Comparison of ENCODE assay signal across 20 mouse cellular contexts in the genomic region with DNA sequence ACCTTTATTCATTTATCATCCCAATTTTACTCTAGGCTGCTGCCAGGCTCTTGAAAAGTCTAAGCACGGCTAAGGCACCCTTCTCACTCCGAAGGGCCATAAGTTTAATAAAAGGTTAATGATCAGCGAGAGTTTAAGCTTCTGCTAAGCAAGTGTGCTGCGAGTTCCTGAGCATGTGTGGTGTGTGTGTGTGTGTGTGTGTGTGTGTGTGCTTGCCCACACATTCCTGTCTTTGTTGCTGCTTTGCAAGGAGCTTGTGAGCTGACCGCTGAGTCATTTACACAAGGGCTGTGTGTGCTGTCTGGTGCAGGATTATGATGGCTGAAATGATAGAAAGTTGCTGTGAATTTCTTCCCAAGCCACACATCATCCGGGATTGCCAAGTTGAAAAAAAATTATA.
DNase-seq lines count a peak whose midpoint lies in the region; ATAC-seq and TF ChIP-seq lines count a peak whose summit lies in the region.
"Had no signal": no experiment of that assay in that cellular context is flagged by ENCODE, and none has a peak within 500 bp of the region (broad histone marks: within the 10 kb centered on the region; RNA-seq: fewer than 3 reads in every experiment).

No protein-coding gene starts in this region.

- no peak for ATAC-seq in lung, postnatal 0 days
- ATAC-seq in frontal cortex, adult (ENCODE audit: low TSS enrichment), result no peak
- ATAC-seq: forebrain, embryonic 16.5 days had no signal

- 44% methylated on average over 6 of the region's 6 CpGs for WGBS in lung, postnatal 0 days

- no peak overlapping the region for H3K4me2 ChIP-seq in lung, postnatal 0 days (replicated peaks; ENCODE audit: low read depth, low read length)
- H3K4me2 ChIP-seq: heart, embryonic 12.5 days; hindbrain, embryonic 12.5 days; intestine, embryonic 15.5 days; liver, embryonic 15.5 days had no signal

- no peak overlapping the region for H3K9ac ChIP-seq in lung, postnatal 0 days (replicated peaks; ENCODE audit: low read depth)
- H3K9ac ChIP-seq: heart, embryonic 12.5 days; hindbrain, embryonic 12.5 days; intestine, embryonic 15.5 days; liver, embryonic 15.5 days had no signal

- no peak for TF ChIP-seq CTCF in lung, postnatal 0 days (IDR thresholded peaks at IDR 0.05)

- H3K9me3 ChIP-seq in lung, postnatal 0 days (ENCODE audit: low read length), result no peaks in the 10 kb centered on the region
- H3K9me3 ChIP-seq: heart, embryonic 12.5 days; hindbrain, embryonic 12.5 days; intestine, embryonic 15.5 days; liver, embryonic 15.5 days had no signal

- DNase-seq in urinary bladder, postnatal 14 days (ENCODE audit: low spot score), result peak; percentile 4
- no peak for DNase-seq in urinary bladder, postnatal 36 days (ENCODE audit: low spot score in 2 of 2)
- DNase-seq in kidney, adult 9 months, result peak; percentile 60
- peak; percentile 29 to 63 for DNase-seq in kidney, postnatal 25 days
- DNase-seq in left cerebral cortex, postnatal 4 days, result no peak
- DNase-seq in lung, postnatal 0 days (ENCODE audit: low spot score), result no peak
- DNase-seq: cerebellum, adult 9-11 months; heart, postnatal 14 days; midbrain, embryonic 14.5 days; right cerebral cortex, postnatal 14 days; spleen, adult 18-20 months; thymus, adult 18-20 months had no signal

- no peak overlapping the region for H3K27ac ChIP-seq in lung, postnatal 0 days (ENCODE audit: low read length)
- H3K27ac ChIP-seq: hindbrain, embryonic 12.5 days; intestine, embryonic 15.5 days; liver, embryonic 15.5 days had no signal

- no peak overlapping the region for H3K4me3 ChIP-seq in lung, postnatal 0 days (ENCODE audit: low read depth, low read length)
- H3K4me3 ChIP-seq: heart, embryonic 12.5 days; hindbrain, embryonic 12.5 days; intestine, embryonic 15.5 days; liver, embryonic 15.5 days; megakaryocyte, embryonic 14.5 days; myocyte had no signal

- H3K36me3 ChIP-seq in lung, postnatal 0 days (ENCODE audit: insufficient read depth, low read length), result no peaks in the 10 kb centered on the region
- H3K36me3 ChIP-seq: heart, embryonic 12.5 days; hindbrain, embryonic 12.5 days; intestine, embryonic 15.5 days; liver, embryonic 15.5 days had no signal

- intact Hi-C loops in left cerebral cortex, postnatal 4 days (cut with DNase I), result no loop called here

- no peaks in the 10 kb centered on the region for H3K4me1 ChIP-seq in lung, postnatal 0 days (ENCODE audit: insufficient read depth, low read depth, low read length)
- H3K4me1 ChIP-seq: hindbrain, embryonic 12.5 days; intestine, embryonic 15.5 days; liver, embryonic 15.5 days; megakaryocyte, embryonic 14.5 days had no signal

- no peaks in the 10 kb centered on the region for H3K27me3 ChIP-seq in lung, postnatal 0 days (replicated peaks; ENCODE audit: insufficient read depth, low read length)
- H3K27me3 ChIP-seq: heart, embryonic 12.5 days; hindbrain, embryonic 12.5 days; intestine, embryonic 15.5 days; liver, embryonic 15.5 days; megakaryocyte, embryonic 14.5 days had no signal

- TF ChIP-seq EP300 in lung, postnatal 0 days (IDR thresholded peaks at IDR 0.05), result no peak

Comparison
In these comparisons a context has a peak if more than half of its experiments do, and no peak if none do; other contexts are left out.
1. DNase-seq: peak in urinary bladder, postnatal 14 days (single experiment), kidney, adult 9 months (single experiment) and kidney, postnatal 25 days (2 of 2); none in urinary bladder, postnatal 36 days (0 of 2), left cerebral cortex, postnatal 4 days (single experiment) and lung, postnatal 0 days (single experiment).